Mouse (Mus musculus) ES-E14 (cell line): Measurements from ENCODE around the gene Chmp2b. TPM values are rescaled to one million over a fixed set of nuclear protein-coding genes. Genes with fewer than 3 reads are reported as not detected.

ENCODE experiments used
- DNase-seq: peaks from one replicate; pipeline ENCODE4 v3.0.0-alpha.2; 2013; ENCODE audit warnings: low read depth, low spot score
- H3K27ac ChIP-seq: 2 replicates; pipeline ENCODE4 v1.5.1; 2012; ENCODE audit warnings: low read depth, mild to moderate bottlenecking, low read length, moderate library complexity, mixed read lengths; ENCODE audit not compliant: poor library complexity, insufficient read depth, severe bottlenecking
- H3K36me3 ChIP-seq: 2 replicates; pipeline ENCODE4 v1.6.1; 2012; ENCODE audit warnings: mild to moderate bottlenecking, low read length, moderate library complexity, mixed read lengths; ENCODE audit not compliant: control insufficient read depth, poor library complexity, insufficient read depth, severe bottlenecking
- H3K4me1 ChIP-seq, 2 experiments: fragments of 150-350 bp in 1 of 2; sonication (generic) in 1 of 2; 2 replicates each; pipeline ENCODE4 v1.6.1; 2012; ENCODE audit warnings: low read length in 2 of 2, mild to moderate bottlenecking in 1 of 2, mixed read lengths in 1 of 2; ENCODE audit not compliant: control insufficient read depth in 2 of 2, insufficient read depth in 2 of 2, poor library complexity in 1 of 2
- H3K4me3 ChIP-seq, 2 experiments: fragments of 150-350 bp in 1 of 2; sonication (generic) in 1 of 2; 2 replicates each; pipeline ENCODE4 v1.5.1; 2012; ENCODE audit warnings: low read length in 2 of 2, low read depth in 1 of 2, mild to moderate bottlenecking in 1 of 2, mixed read lengths in 1 of 2; ENCODE audit not compliant: insufficient read depth in 1 of 2, poor library complexity in 1 of 2, severe bottlenecking in 1 of 2
- H3K9ac ChIP-seq: 2 replicates; pipeline ENCODE4 v1.6.1; 2012; ENCODE audit warnings: low read depth, mild to moderate bottlenecking, low read length, mixed read lengths; ENCODE audit not compliant: poor library complexity, insufficient read depth, severe bottlenecking
- H3K9me3 ChIP-seq: fragments of 150-350 bp; sonication (generic); 2 replicates; pipeline ENCODE4 v1.6.1; 2012; ENCODE audit warnings: low read depth, mild to moderate bottlenecking, low read length; ENCODE audit not compliant: control insufficient read depth, insufficient read depth
- CHD2 ChIP-seq: IDR thresholded peaks from 2 replicates; pipeline ENCODE4 v1.6.1; 2014; ENCODE audit warnings: mild to moderate bottlenecking, low read depth, low read length, inconsistent platforms
- HCFC1 ChIP-seq: IDR thresholded peaks from 2 replicates; pipeline ENCODE4 v1.6.1; 2012; ENCODE audit warnings: low read length, inconsistent platforms, borderline replicate concordance; ENCODE audit not compliant: insufficient read depth
- MAFK ChIP-seq: IDR thresholded peaks from 2 replicates; pipeline ENCODE4 v1.6.1; 2014; ENCODE audit warnings: mild to moderate bottlenecking, low read depth, low read length, inconsistent platforms; ENCODE audit not compliant: insufficient read depth
- ZC3H11A ChIP-seq: IDR thresholded peaks from 2 replicates; pipeline ENCODE4 v1.6.1; 2012; ENCODE audit warnings: low read depth, mild to moderate bottlenecking, inconsistent platforms, low read length, borderline replicate concordance
- ZNF384 ChIP-seq: IDR thresholded peaks from 2 replicates; pipeline ENCODE4 v1.6.1; 2012; ENCODE audit warnings: low read depth, low read length, inconsistent platforms
- in situ Hi-C, 2 experiments: fragments of 600-800 bp; cut with MboI; formaldehyde crosslinking; loops; one replicate each; pipeline ENCODE4 v1.15.1; 2025; ENCODE audit warnings: low sequenced_read_pairs in 2 of 2, inconsistent platforms in 1 of 2; ENCODE audit not compliant: unreplicated experiment in 2 of 2
- total RNA-seq: library from RNA; depleted of rRNA; stranded (reverse); fragments of 300-350 nt; gene quantifications from 2 replicates; pipeline ENCODE4 v1.2.3, GENCODE M21; 2012

Gene Chmp2b
- total RNA-seq, 1 experiment = 14.5 TPM

DNA sequence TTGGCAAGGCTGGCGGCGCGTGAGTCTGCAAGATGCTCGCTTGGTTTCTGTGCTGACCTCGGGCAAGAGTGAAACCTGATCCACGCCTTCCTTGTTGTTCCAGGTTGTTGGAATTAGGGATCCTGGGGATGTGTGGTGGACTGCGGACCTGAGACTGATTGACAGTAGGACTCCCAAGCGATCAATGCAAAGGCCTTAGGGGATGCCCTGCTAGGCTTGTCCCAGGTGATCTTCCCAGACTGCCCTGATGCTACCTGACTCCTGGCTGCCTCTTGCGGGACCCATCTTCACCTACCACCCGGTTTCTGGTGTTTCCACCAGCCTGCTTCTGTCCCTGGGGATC is 309 bp upstream of the Chmp2b start:
- no peak for DNase-seq
- Histone ChIP-seq H3K4me3 (peak overlapping the region; percentile 90 to 91), H3K9ac (peak overlapping the region; percentile 80), H3K27ac (no peak overlapping the region), H3K4me1 (no peaks in the 10 kb centered on the region), H3K9me3 (no peaks in the 10 kb centered on the region), H3K36me3 (no peaks in the 10 kb centered on the region)
- TF ChIP-seq MAFK = no peak
- TF ChIP-seq HCFC1 = no peak; the same call in 1 of the 2 replicates
- no peak for TF ChIP-seq CHD2
- TF ChIP-seq ZC3H11A = no peak
- TF ChIP-seq ZNF384 = no peak
- in situ Hi-C loops = no loop called here

DNA sequence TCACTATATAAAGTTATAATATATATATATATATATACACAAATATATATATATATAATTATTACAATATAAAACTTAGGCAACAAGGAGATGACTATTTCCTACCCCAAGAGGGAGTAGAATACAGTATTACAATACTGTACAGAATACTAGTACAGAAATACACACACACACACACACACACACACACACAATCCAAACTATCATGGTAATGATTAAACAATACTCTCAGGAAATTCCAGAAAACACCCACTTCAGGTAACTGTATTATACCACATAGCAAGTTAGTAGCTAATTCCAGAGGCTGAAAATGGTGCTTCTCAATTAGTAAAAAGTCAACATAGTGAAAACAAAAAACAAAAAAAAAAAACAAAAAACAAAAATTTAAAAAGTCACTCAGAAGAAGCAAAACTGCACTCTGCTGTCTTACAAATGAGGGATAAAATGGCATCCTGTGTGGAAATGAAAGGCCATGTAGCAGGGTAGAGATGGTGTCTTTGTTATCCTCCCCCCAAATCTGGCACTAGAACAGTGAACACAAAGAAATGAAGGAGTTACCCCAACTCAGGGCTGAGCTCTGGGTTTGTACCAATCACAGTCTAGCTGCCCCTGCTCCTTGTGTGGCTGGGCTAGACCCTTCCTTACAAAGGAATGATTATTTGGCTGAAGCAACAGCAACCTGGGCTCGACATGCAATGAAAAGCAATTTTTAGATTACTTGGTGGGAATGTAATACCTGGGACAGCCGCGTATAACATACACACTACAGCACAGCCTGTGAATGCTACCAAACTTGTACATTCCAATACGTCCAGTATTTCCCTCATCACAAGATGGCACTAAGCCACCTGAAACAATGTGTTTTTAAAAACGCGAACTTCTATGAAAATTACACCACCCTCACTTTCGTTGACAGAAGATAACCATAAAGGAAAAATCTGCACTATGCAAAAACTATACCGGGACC is 1.2 kb downstream of the Chmp2b start:
- no peak overlapping the region for H3K27ac ChIP-seq
- no peaks in the 10 kb centered on the region for H3K36me3 ChIP-seq
- H3K9ac ChIP-seq = no peak overlapping the region
- H3K4me3 ChIP-seq = peak overlapping the region; percentile 90 to 91
- no peaks in the 10 kb centered on the region for H3K9me3 ChIP-seq
- peak; percentile 1 for DNase-seq
- TF ChIP-seq HCFC1 = no peak
- TF ChIP-seq ZC3H11A = no peak
- TF ChIP-seq CHD2 = no peak
- no peak for TF ChIP-seq MAFK
- TF ChIP-seq ZNF384 = no peak
- no peaks in the 10 kb centered on the region for H3K4me1 ChIP-seq
- in situ Hi-C loops = no loop called here

- in situ Hi-C loops = no loop called here
- DNase-seq = peak; percentile 2
- no peak for TF ChIP-seq HCFC1
- TF ChIP-seq ZC3H11A = no peak
- no peak for TF ChIP-seq CHD2
- TF ChIP-seq MAFK = no peak
- no peak for TF ChIP-seq ZNF384
- Histone ChIP-seq H3K4me3 (no peak overlapping the region), H3K4me1 (no peaks in the 10 kb centered on the region), H3K27ac (no peak overlapping the region), H3K36me3 (no peaks in the 10 kb centered on the region), H3K9ac (no peak overlapping the region), H3K9me3 (no peaks in the 10 kb centered on the region)
These were observed 2.9 kb downstream of the Chmp2b start for GRCm38 (mm10) chr16:65559591-65559990.

DNA sequence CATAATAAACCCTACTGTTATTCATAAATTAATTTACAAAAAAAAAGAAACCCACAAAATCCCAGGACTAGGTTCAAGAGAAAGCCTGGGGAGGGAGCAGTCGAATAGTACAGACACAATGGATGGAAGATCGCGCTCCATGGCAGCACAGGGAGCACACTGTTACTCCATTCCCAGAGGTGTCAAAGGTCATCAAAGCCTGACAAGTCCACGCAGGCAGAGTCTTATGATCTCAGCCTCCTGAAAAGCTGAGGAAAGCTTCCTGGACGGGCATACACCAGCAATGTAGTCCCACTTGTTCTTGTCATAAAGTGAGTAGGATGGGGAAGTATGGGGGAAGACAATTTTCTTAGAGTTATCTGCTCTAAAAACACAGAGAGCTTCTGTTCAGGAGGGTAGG is 5.2 kb downstream of the Chmp2b start:
- Histone ChIP-seq H3K4me3 (no peak overlapping the region), H3K27ac (no peak overlapping the region), H3K4me1 (no peaks in the 10 kb centered on the region), H3K36me3 (no peaks in the 10 kb centered on the region), H3K9me3 (no peaks in the 10 kb centered on the region), H3K9ac (no peak overlapping the region)
- in situ Hi-C loops = no loop called here
- no peak for DNase-seq
- TF ChIP-seq ZNF384 = no peak
- TF ChIP-seq CHD2 = no peak
- no peak for TF ChIP-seq ZC3H11A
- no peak for TF ChIP-seq MAFK
- TF ChIP-seq HCFC1 = no peak
